31 mouse cellular contexts compared by ENCODE assay signal in the genomic region with DNA sequence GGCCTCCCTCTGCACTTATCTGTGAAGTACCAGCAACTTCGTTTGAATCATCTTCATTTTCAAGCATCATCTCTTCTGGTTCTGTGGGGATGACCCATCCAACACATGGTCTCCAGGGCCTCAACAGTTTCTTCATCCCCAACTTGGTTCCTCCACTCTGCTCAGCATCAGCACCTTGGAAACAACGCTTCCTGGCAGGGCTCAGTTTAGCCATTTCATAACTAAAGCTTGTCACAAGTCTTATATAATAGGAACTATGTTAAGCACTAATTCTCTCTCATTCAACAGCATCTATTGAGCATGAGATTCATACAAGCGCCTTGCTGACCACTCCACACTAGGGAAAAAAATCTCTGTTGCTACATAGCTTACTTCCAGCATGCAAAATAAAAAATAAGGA. TPM values are rescaled to one million over a fixed set of nuclear protein-coding genes. Genes with fewer than 3 reads are reported as not detected.
"Had no signal": no experiment of that assay in that cellular context is flagged by ENCODE, and none has a peak within 500 bp of the region (broad histone marks: within the 10 kb centered on the region; RNA-seq: fewer than 3 reads in every experiment).

No protein-coding gene starts in this region.

- ATAC-seq: hindbrain, postnatal 0 days; intestine, embryonic 16.5 days; liver, embryonic 12.5 days had no signal

- H3K4me3 ChIP-seq: heart, embryonic 10.5 days; heart, embryonic 13.5 days; heart, embryonic 15.5 days; hindbrain, embryonic 13.5 days; hindbrain, embryonic 15.5 days; kidney, embryonic 15.5 days; limb, embryonic 13.5 days; limb, embryonic 15.5 days; liver, embryonic 12.5 days had no signal

- DNase-seq: gastrocnemius, postnatal 14 days; gastrocnemius, postnatal 36 days; heart, adult 18-20 months; heart, postnatal 14 days; heart, postnatal 36 days; kidney, adult 11 months; kidney, adult 2 months; kidney, adult 9 months; kidney, postnatal 14 days; kidney, postnatal 36 days; layer of hippocampus, adult 9-11 months; layer of hippocampus, postnatal 36 days; left cerebral cortex, postnatal 4 days had no signal

- H3K27ac ChIP-seq: heart, embryonic 10.5 days; heart, embryonic 13.5 days; heart, embryonic 15.5 days; hindbrain, embryonic 13.5 days; hindbrain, embryonic 15.5 days; hindbrain, postnatal 0 days; kidney, embryonic 15.5 days; kidney, postnatal 0 days; limb, embryonic 13.5 days; limb, embryonic 15.5 days; liver, embryonic 12.5 days; liver, embryonic 14.5 days had no signal

RNA-seq across cellular contexts. Expression of gene Tctex1d1, which starts 38.1 kb away (rescaled TPM):
- total RNA-seq: gastrocnemius, adult 18-20 months; gastrocnemius, adult 8-10 months; gastrocnemius, postnatal 14 days; heart, adult 18-20 months; heart, adult 8-10 months; heart, postnatal 36 days; hematopoietic stem cell, adult 5-6 weeks; liver, adult 2 months had no signal
